Mouse (Mus musculus): ENCODE results near the gene Map2.

The Map2 gene

GRCm38 (mm10) chr1:66205517-66205916, 30.4 kb downstream of the Map2 start:
- DNase-seq (ENCODE audit: low read depth, low spot score): no peak

- no peak for DNase-seq (ENCODE audit: low read depth, low spot score)
These were observed 31.8 kb downstream of the Map2 start for GRCm38 (mm10) chr1:66206904-66207303.

- no peak for DNase-seq (ENCODE audit: low read depth, low spot score)
These were observed 36.2 kb downstream of the Map2 start for GRCm38 (mm10) chr1:66211074-66211791.

GRCm38 (mm10) chr1:66221497-66221896, 46.4 kb downstream of the Map2 start:
- DNase-seq (ENCODE audit: low read depth, low spot score): no peak

- no peak for DNase-seq (ENCODE audit: low read depth, low spot score)
These were observed 48.3 kb downstream of the Map2 start for GRCm38 (mm10) chr1:66223331-66223730.

GRCm38 (mm10) chr1:66226372-66227368, 51.6 kb downstream of the Map2 start:
- no peak for DNase-seq (ENCODE audit: low read depth, low spot score)

GRCm38 (mm10) chr1:66228205-66228604, 53.1 kb downstream of the Map2 start:
- peak; percentile 11 for DNase-seq (ENCODE audit: low read depth, low spot score)

- DNase-seq (ENCODE audit: low read depth, low spot score): no peak
These were observed 55.3 kb downstream of the Map2 start for GRCm38 (mm10) chr1:66230345-66230744.

- DNase-seq (ENCODE audit: low read depth, low spot score): no peak
These were observed 56.9 kb downstream of the Map2 start for GRCm38 (mm10) chr1:66231963-66232362.

GRCm38 (mm10) chr1:66244910-66245309, 69.8 kb downstream of the Map2 start:
- DNase-seq (ENCODE audit: low read depth, low spot score): no peak

- no peak for DNase-seq (ENCODE audit: low read depth, low spot score)
These were observed 76.7 kb downstream of the Map2 start for GRCm38 (mm10) chr1:66251649-66252332.

GRCm38 (mm10) chr1:66252333-66252724, 77.3 kb downstream of the Map2 start:
- DNase-seq (ENCODE audit: low read depth, low spot score): no peak

- no peak for DNase-seq (ENCODE audit: low read depth, low spot score)
These were observed 88.1 kb downstream of the Map2 start for GRCm38 (mm10) chr1:66263220-66263619.

- DNase-seq (ENCODE audit: low read depth, low spot score): no peak
These were observed 91.3 kb downstream of the Map2 start for GRCm38 (mm10) chr1:66266231-66266924.

- DNase-seq (ENCODE audit: low read depth, low spot score): no peak
These were observed 102.6 kb downstream of the Map2 start for GRCm38 (mm10) chr1:66277663-66278062.

- DNase-seq (ENCODE audit: low read depth, low spot score): no peak
These were observed 104.3 kb downstream of the Map2 start for GRCm38 (mm10) chr1:66279222-66280009.

- DNase-seq (ENCODE audit: low read depth, low spot score): no peak
These were observed 105.1 kb downstream of the Map2 start for GRCm38 (mm10) chr1:66280152-66280551.

GRCm38 (mm10) chr1:66282447-66282846, 107.4 kb downstream of the Map2 start:
- DNase-seq (ENCODE audit: low read depth, low spot score): no peak

- no peak for DNase-seq (ENCODE audit: low read depth, low spot score)
These were observed 113.9 kb downstream of the Map2 start for GRCm38 (mm10) chr1:66288987-66289386.

GRCm38 (mm10) chr1:66292121-66292881, 117.2 kb downstream of the Map2 start:
- no peak for DNase-seq (ENCODE audit: low read depth, low spot score)
